Mouse (Mus musculus): ENCODE data around the gene Cd24a. TPM values are rescaled to one million over a fixed set of nuclear protein-coding genes. Genes with fewer than 3 reads are reported as not detected.

Cd24a gene
- polyA plus RNA-seq, 2 experiments: 1,014 to 1,175 TPM

- 1% methylated on average over 56 of the region's 56 CpGs for WGBS (ENCODE audit: insufficient replicate concordance)
- TF ChIP-seq CTCF (IDR thresholded peaks at IDR 0.05; ENCODE audit: low read depth) (peak; percentile 87), EP300 (IDR thresholded peaks at IDR 0.05; ENCODE audit: low read depth) (no peak)
- peak within 1 kb of the TSS; percentile 89 to 90 for H3K4me3 ChIP-seq (ENCODE audit: insufficient read depth in 1 of 2, low read depth in 2 of 2, low read length in 2 of 2)
These were observed 37.5 kb upstream of the Cd24a start, which contains the start of gene 1700021F05Rik for GRCm38 (mm10) chr10:43540442-43541152. TSS of gene 1700021F05Rik (minus strand) at chr10:43540994.

GRCm38 (mm10) chr10:43541153-43541544 is 36.9 kb upstream of the Cd24a start:
- ATAC-seq (ENCODE audit: insufficient read depth): 0 out of 2 replicates have a peak, but pooled peaks have one; percentile 0
- TF ChIP-seq CTCF (IDR thresholded peaks at IDR 0.05; ENCODE audit: low read depth) (no peak), EP300 (IDR thresholded peaks at IDR 0.05; ENCODE audit: low read depth) (no peak)
- H3K27ac ChIP-seq: no peak overlapping the region
- WGBS (ENCODE audit: insufficient replicate concordance): 35% methylated on average over 8 of the region's 8 CpGs
- H3K4me2 ChIP-seq (ENCODE audit: low read depth): peak overlapping the region; percentile 57
- H3K27me3 ChIP-seq (ENCODE audit: control insufficient read depth, insufficient read depth, low read length): no peaks in the 10 kb centered on the region
- no peaks in the 10 kb centered on the region for H3K36me3 ChIP-seq (replicated peaks; ENCODE audit: control insufficient read depth, insufficient read depth, low read depth)
- peak overlapping the region in 1 of 2 experiments; percentile 89; a peak in 2 of 4 replicates for H3K4me3 ChIP-seq (ENCODE audit: insufficient read depth in 1 of 2, low read depth in 2 of 2, low read length in 2 of 2)
- H3K4me1 ChIP-seq (replicated peaks; ENCODE audit: control insufficient read depth in 2 of 2, insufficient read depth in 2 of 2, low read length in 1 of 2): peaks cover 4 to 13% of the 10 kb centered on the region in 2 experiments
- no peaks in the 10 kb centered on the region for H3K9me3 ChIP-seq (ENCODE audit: control insufficient read depth, low read length)
- H3K9ac ChIP-seq (replicated peaks): peak overlapping the region; percentile 24
- DNase-seq (ENCODE audit: low read depth in 3 of 3, low spot score in 3 of 3): no peak

More at GRCm38 (mm10) chr10:43540442-43541152, 37.5 kb upstream of the Cd24a start, which contains the start of gene 1700021F05Rik:
- no peaks in the 10 kb centered on the region for H3K27me3 ChIP-seq (ENCODE audit: control insufficient read depth, insufficient read depth, low read length)
- peak within 1 kb of the TSS; percentile 57 for H3K4me2 ChIP-seq (ENCODE audit: low read depth)
- DNase-seq (ENCODE audit: low read depth in 3 of 3, low spot score in 3 of 3): peak; percentile 86 to 88 (median 87)
- peak; percentile 100 for ATAC-seq (ENCODE audit: insufficient read depth)
- H3K9ac ChIP-seq (replicated peaks): peak within 1 kb of the TSS; percentile 89
- H3K36me3 ChIP-seq (replicated peaks; ENCODE audit: control insufficient read depth, insufficient read depth, low read depth): no peaks in the 10 kb centered on the region
- no peaks in the 10 kb centered on the region for H3K9me3 ChIP-seq (ENCODE audit: control insufficient read depth, low read length)
- H3K27ac ChIP-seq: peak within 1 kb of the TSS; percentile 44
- peaks cover 4 to 13% of the 10 kb centered on the region in 2 experiments for H3K4me1 ChIP-seq (replicated peaks; ENCODE audit: control insufficient read depth in 2 of 2, insufficient read depth in 2 of 2, low read length in 1 of 2)

- TF ChIP-seq EP300 (IDR thresholded peaks at IDR 0.05; ENCODE audit: low read depth): no peak
- TF ChIP-seq CTCF (IDR thresholded peaks at IDR 0.05; ENCODE audit: low read depth): peak; percentile 60
- H3K4me3 ChIP-seq (ENCODE audit: insufficient read depth in 1 of 2, low read depth in 2 of 2, low read length in 2 of 2): no peak overlapping the region
- DNase-seq (ENCODE audit: low read depth in 3 of 3, low spot score in 3 of 3): no peak
- H3K27me3 ChIP-seq (ENCODE audit: control insufficient read depth, insufficient read depth, low read length): no peaks in the 10 kb centered on the region
- ATAC-seq (ENCODE audit: insufficient read depth): no peak
- no peaks in the 10 kb centered on the region for H3K36me3 ChIP-seq (replicated peaks; ENCODE audit: control insufficient read depth, insufficient read depth, low read depth)
- no peak overlapping the region for H3K27ac ChIP-seq
- no peak overlapping the region for H3K9ac ChIP-seq (replicated peaks)
- WGBS (ENCODE audit: insufficient replicate concordance): 56% methylated on average over 5 of the region's 5 CpGs
- 0 out of 4 replicates have a peak, but pooled peaks cover 0 to 2% of the 10 kb centered on the region in 2 experiments for H3K4me1 ChIP-seq (replicated peaks; ENCODE audit: control insufficient read depth in 2 of 2, insufficient read depth in 2 of 2, low read length in 1 of 2)
- no peaks in the 10 kb centered on the region for H3K9me3 ChIP-seq (ENCODE audit: control insufficient read depth, low read length)
- H3K4me2 ChIP-seq (ENCODE audit: low read depth): no peak overlapping the region
These were observed 28.7 kb upstream of the Cd24a start for GRCm38 (mm10) chr10:43549411-43549810.

- no peak overlapping the region for H3K4me2 ChIP-seq (ENCODE audit: low read depth)
- no peaks in the 10 kb centered on the region for H3K9me3 ChIP-seq (ENCODE audit: control insufficient read depth, low read length)
- TF ChIP-seq CTCF (IDR thresholded peaks at IDR 0.05; ENCODE audit: low read depth) (no peak), EP300 (IDR thresholded peaks at IDR 0.05; ENCODE audit: low read depth) (no peak)
- ATAC-seq (ENCODE audit: insufficient read depth): no peak
- DNase-seq (ENCODE audit: low read depth in 3 of 3, low spot score in 3 of 3): no peak
- H3K9ac ChIP-seq (replicated peaks): no peak overlapping the region
- no peak overlapping the region for H3K27ac ChIP-seq
- WGBS (ENCODE audit: insufficient replicate concordance): 24% methylated on average over 3 of the region's 3 CpGs
- H3K27me3 ChIP-seq (ENCODE audit: control insufficient read depth, insufficient read depth, low read length): no peaks in the 10 kb centered on the region
- no peak overlapping the region for H3K4me3 ChIP-seq (ENCODE audit: insufficient read depth in 1 of 2, low read depth in 2 of 2, low read length in 2 of 2)
- 0 out of 4 replicates have a peak, but pooled peaks cover 0 to 2% of the 10 kb centered on the region in 2 experiments for H3K4me1 ChIP-seq (replicated peaks; ENCODE audit: control insufficient read depth in 2 of 2, insufficient read depth in 2 of 2, low read length in 1 of 2)
- no peaks in the 10 kb centered on the region for H3K36me3 ChIP-seq (replicated peaks; ENCODE audit: control insufficient read depth, insufficient read depth, low read depth)
These were observed 27.2 kb upstream of the Cd24a start for GRCm38 (mm10) chr10:43550923-43551322.

- ATAC-seq (ENCODE audit: insufficient read depth) (no peak), DNase-seq (ENCODE audit: low read depth in 3 of 3, low spot score in 3 of 3) (no peak)
- Histone ChIP-seq H3K27ac (no peak overlapping the region), H3K9me3 (ENCODE audit: control insufficient read depth, low read length) (no peaks in the 10 kb centered on the region), H3K9ac (replicated peaks) (no peak overlapping the region), H3K4me3 (ENCODE audit: insufficient read depth in 1 of 2, low read depth in 2 of 2, low read length in 2 of 2) (no peak overlapping the region), H3K36me3 (replicated peaks; ENCODE audit: control insufficient read depth, insufficient read depth, low read depth) (no peaks in the 10 kb centered on the region), H3K4me1 (replicated peaks; ENCODE audit: control insufficient read depth in 2 of 2, insufficient read depth in 2 of 2, low read length in 1 of 2) (0 out of 4 replicates have a peak, but pooled peaks cover 0 to 2% of the 10 kb centered on the region in 2 experiments), H3K27me3 (ENCODE audit: control insufficient read depth, insufficient read depth, low read length) (no peaks in the 10 kb centered on the region), H3K4me2 (ENCODE audit: low read depth) (no peak overlapping the region)
- 36% methylated on average over 3 of the region's 3 CpGs for WGBS (ENCODE audit: insufficient replicate concordance)
- TF ChIP-seq EP300 (IDR thresholded peaks at IDR 0.05; ENCODE audit: low read depth) (no peak), CTCF (IDR thresholded peaks at IDR 0.05; ENCODE audit: low read depth) (no peak)
These were observed 26.7 kb upstream of the Cd24a start for GRCm38 (mm10) chr10:43551388-43551787.
